Mouse (Mus musculus) thymus, postnatal 14 days (tissue): ENCODE data around the gene 5730522E02Rik.
A peak's percentile ranks its signal among the peaks of the same experiment; 100 is the strongest.
"Not testable (repeated sequence)": the region's sequence is repeated elsewhere in the genome, so short reads cannot be mapped to it uniquely, and the experiment has no call there.

ENCODE experiments used
- DNase-seq: peaks from one replicate; pipeline ENCODE4 v3.0.0; 2021

Gene 5730522E02Rik

GRCm38 (mm10) chr11:26210582-26211180 lies at the start of gene 5730522E02Rik:
TSS of gene 5730522E02Rik (minus strand) at chr11:26210763.
- no peak for DNase-seq

GRCm38 (mm10) chr11:26236540-26236939 lies 26.0 kb upstream of the 5730522E02Rik start:
- DNase-seq = no peak

GRCm38 (mm10) chr11:26229895-26230294 lies 19.3 kb upstream of the 5730522E02Rik start:
- DNase-seq = no peak

- DNase-seq = not testable (repeated sequence)
These were observed 3.1 kb upstream of the 5730522E02Rik start for GRCm38 (mm10) chr11:26213643-26214042.

- peak; percentile 72 for DNase-seq
These were observed 567 bp downstream of the 5730522E02Rik start for GRCm38 (mm10) chr11:26209811-26210581.

- no peak for DNase-seq
These were observed 7.1 kb downstream of the 5730522E02Rik start for GRCm38 (mm10) chr11:26203466-26203865.

GRCm38 (mm10) chr11:26202842-26203241 lies 7.7 kb downstream of the 5730522E02Rik start:
- no peak for DNase-seq

GRCm38 (mm10) chr11:26201778-26202097 lies 8.8 kb downstream of the 5730522E02Rik start:
- DNase-seq = no peak

- DNase-seq = peak; percentile 72
These were observed 9.4 kb downstream of the 5730522E02Rik start for GRCm38 (mm10) chr11:26200970-26201777.

GRCm38 (mm10) chr11:26195468-26195867 lies 15.1 kb downstream of the 5730522E02Rik start:
- DNase-seq = no peak

GRCm38 (mm10) chr11:26187231-26187967 lies 23.2 kb downstream of the 5730522E02Rik start:
- no peak for DNase-seq

GRCm38 (mm10) chr11:26170572-26170971 lies 40.0 kb downstream of the 5730522E02Rik start:
- DNase-seq = no peak

GRCm38 (mm10) chr11:26167609-26167971 lies 43.0 kb downstream of the 5730522E02Rik start:
- DNase-seq = no peak

- DNase-seq = no peak
These were observed 43.5 kb downstream of the 5730522E02Rik start for GRCm38 (mm10) chr11:26166966-26167608.

- no peak for DNase-seq
These were observed 45.8 kb downstream of the 5730522E02Rik start for GRCm38 (mm10) chr11:26164651-26165259.

GRCm38 (mm10) chr11:26161354-26161753 lies 49.2 kb downstream of the 5730522E02Rik start:
- no peak for DNase-seq

- DNase-seq = no peak
These were observed 51.5 kb downstream of the 5730522E02Rik start for GRCm38 (mm10) chr11:26159033-26159432.

GRCm38 (mm10) chr11:26140024-26140423 lies 70.5 kb downstream of the 5730522E02Rik start:
- no peak for DNase-seq

- DNase-seq = no peak
These were observed 72.5 kb downstream of the 5730522E02Rik start for GRCm38 (mm10) chr11:26138013-26138412.

GRCm38 (mm10) chr11:26130911-26131310 lies 79.7 kb downstream of the 5730522E02Rik start:
- no peak for DNase-seq

GRCm38 (mm10) chr11:26129054-26129453 lies 81.5 kb downstream of the 5730522E02Rik start:
- no peak for DNase-seq

GRCm38 (mm10) chr11:26128385-26128784 lies 82.2 kb downstream of the 5730522E02Rik start:
- DNase-seq = no peak
